Mouse (Mus musculus): ENCODE data around the gene Shb. TPM values are rescaled to one million over a fixed set of nuclear protein-coding genes. Genes with fewer than 3 reads are reported as not detected.
"Not testable (repeated sequence)": the region's sequence is repeated elsewhere in the genome, so short reads cannot be mapped to it uniquely, and the experiment has no call there.

Shb gene
- polyA plus RNA-seq, 1 experiment from 2014 or later = 2.9 TPM

GRCm38 (mm10) chr4:45406397-45406796, 125.9 kb downstream of the Shb start:
- Histone ChIP-seq H3K27me3 (peaks cover 14% of the 10 kb centered on the region), H3K4me3 (replicated peaks) (peak overlapping the region; percentile 99), H3K4me1 (replicated peaks) (peaks cover 71% of the 10 kb centered on the region), H3K9me3 (replicated peaks) (no peaks in the 10 kb centered on the region), H3K27ac (replicated peaks) (peak overlapping the region; percentile 98), H3K9ac (peak overlapping the region; percentile 100), H3K36me3 (replicated peaks) (peaks cover 34% of the 10 kb centered on the region), H3K4me2 (peak overlapping the region; percentile 85)
- WGBS (ENCODE audit: insufficient replicate concordance) = 71% methylated on average over 7 of the region's 7 CpGs
- ATAC-seq (ENCODE audit: insufficient read depth) = no peak

DNA sequence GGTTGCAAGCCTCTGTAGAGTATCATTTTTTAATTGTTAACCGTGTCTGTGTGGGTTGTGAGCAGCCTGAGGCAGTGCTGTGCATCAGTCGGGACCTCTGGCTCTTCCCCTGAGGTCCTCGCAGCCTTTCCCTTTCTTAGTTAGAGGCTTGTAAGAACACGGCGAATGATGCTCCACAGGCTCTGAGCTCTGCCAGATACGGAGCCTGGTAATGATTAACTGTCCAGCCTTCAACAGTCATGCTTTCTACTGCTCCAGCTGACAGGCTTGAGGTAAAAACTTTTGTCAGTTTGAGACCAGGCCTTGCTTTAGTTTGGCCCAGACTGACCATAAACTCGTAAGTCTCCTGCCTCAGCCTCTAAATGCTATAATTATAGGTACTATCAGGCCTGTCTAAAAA, 127.0 kb downstream of the Shb start:
- H3K4me1 ChIP-seq (replicated peaks) = peaks cover 76% of the 10 kb centered on the region
- H3K4me2 ChIP-seq = peak overlapping the region; percentile 29
- no peaks in the 10 kb centered on the region for H3K9me3 ChIP-seq (replicated peaks)
- peak overlapping the region; percentile 13 for H3K4me3 ChIP-seq (replicated peaks)
- H3K27ac ChIP-seq (replicated peaks) = peak overlapping the region; percentile 92
- WGBS (ENCODE audit: insufficient replicate concordance) = 71% methylated on average over 7 of the region's 7 CpGs
- H3K27me3 ChIP-seq = peaks cover 4% of the 10 kb centered on the region
- peaks cover 44% of the 10 kb centered on the region for H3K36me3 ChIP-seq (replicated peaks)
- ATAC-seq (ENCODE audit: insufficient read depth) = no peak
- peak overlapping the region; percentile 30 for H3K9ac ChIP-seq

- no peak for ATAC-seq (ENCODE audit: insufficient read depth)
- Histone ChIP-seq H3K9ac (peak overlapping the region; percentile 40; the same call in 1 of the 2 replicates), H3K4me2 (peak overlapping the region; percentile 54)
Measured at GRCm38 (mm10) chr4:45404086-45404485, 128.2 kb downstream of the Shb start.

DNA sequence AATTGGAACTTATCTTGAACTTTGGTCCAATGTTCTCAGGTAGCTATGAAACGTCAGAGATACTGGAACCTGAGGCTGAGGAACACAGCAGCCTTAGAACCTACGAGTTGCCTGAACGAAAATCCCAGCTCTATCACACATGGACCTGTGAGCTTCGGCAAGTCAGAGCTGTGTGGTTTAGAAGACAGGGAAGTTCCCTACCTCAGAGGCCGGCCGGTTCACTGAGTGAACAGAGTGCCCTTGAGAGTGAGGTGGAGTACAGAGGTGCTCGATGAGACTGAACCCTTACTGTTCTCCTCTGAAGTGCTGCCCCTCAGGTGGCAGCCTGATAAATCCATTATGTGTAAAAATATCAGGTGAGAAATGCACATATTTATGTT, 128.8 kb downstream of the Shb start:
- Histone ChIP-seq H3K27me3 (no peaks in the 10 kb centered on the region), H3K9ac (peak overlapping the region; percentile 40), H3K4me2 (peak overlapping the region; percentile 54), H3K4me3 (replicated peaks) (peak overlapping the region; percentile 33), H3K27ac (replicated peaks) (peak overlapping the region; percentile 92), H3K36me3 (replicated peaks) (peaks cover 62% of the 10 kb centered on the region), H3K9me3 (replicated peaks) (no peaks in the 10 kb centered on the region), H3K4me1 (replicated peaks) (peaks cover 68% of the 10 kb centered on the region)
- WGBS (ENCODE audit: insufficient replicate concordance) = 20% methylated on average over 7 of the region's 7 CpGs
- ATAC-seq (ENCODE audit: insufficient read depth) = no peak

More at GRCm38 (mm10) chr4:45404086-45404485, 128.2 kb downstream of the Shb start:
- no peaks in the 10 kb centered on the region for H3K27me3 ChIP-seq
- H3K36me3 ChIP-seq (replicated peaks) = peaks cover 56% of the 10 kb centered on the region
- H3K27ac ChIP-seq (replicated peaks) = peak overlapping the region; percentile 92
- H3K4me3 ChIP-seq (replicated peaks) = peak overlapping the region; percentile 33
- H3K4me1 ChIP-seq (replicated peaks) = peaks cover 68% of the 10 kb centered on the region
- WGBS (ENCODE audit: insufficient replicate concordance) = 86% methylated on average over 7 of the region's 7 CpGs
- no peaks in the 10 kb centered on the region for H3K9me3 ChIP-seq (replicated peaks)

- Histone ChIP-seq H3K4me3 (replicated peaks) (peak overlapping the region; percentile 33), H3K27ac (replicated peaks) (peak overlapping the region; percentile 92), H3K9me3 (replicated peaks) (no peaks in the 10 kb centered on the region), H3K4me1 (replicated peaks) (peaks cover 70% of the 10 kb centered on the region), H3K9ac (peak overlapping the region; percentile 40), H3K27me3 (no peaks in the 10 kb centered on the region), H3K36me3 (replicated peaks) (peaks cover 67% of the 10 kb centered on the region), H3K4me2 (peak overlapping the region; percentile 54)
- ATAC-seq (ENCODE audit: insufficient read depth) = peak; percentile 89
- 23% methylated on average over 7 of the region's 7 CpGs for WGBS (ENCODE audit: insufficient replicate concordance)
Measured at GRCm38 (mm10) chr4:45402878-45403498, 129.3 kb downstream of the Shb start.

GRCm38 (mm10) chr4:45402281-45402680, 130.0 kb downstream of the Shb start:
- H3K4me3 ChIP-seq (replicated peaks) = peak overlapping the region; percentile 33
- peaks cover 73% of the 10 kb centered on the region for H3K4me1 ChIP-seq (replicated peaks)
- no peaks in the 10 kb centered on the region for H3K27me3 ChIP-seq
- ATAC-seq (ENCODE audit: insufficient read depth) = no peak
- H3K4me2 ChIP-seq = peak overlapping the region; percentile 54
- peak overlapping the region; percentile 19; the same call in 1 of the 2 replicates for H3K9ac ChIP-seq
- H3K9me3 ChIP-seq (replicated peaks) = no peaks in the 10 kb centered on the region
- 64% methylated on average over 4 of the region's 4 CpGs for WGBS (ENCODE audit: insufficient replicate concordance)
- H3K27ac ChIP-seq (replicated peaks) = peak overlapping the region; percentile 92
- peaks cover 74% of the 10 kb centered on the region for H3K36me3 ChIP-seq (replicated peaks)

DNA sequence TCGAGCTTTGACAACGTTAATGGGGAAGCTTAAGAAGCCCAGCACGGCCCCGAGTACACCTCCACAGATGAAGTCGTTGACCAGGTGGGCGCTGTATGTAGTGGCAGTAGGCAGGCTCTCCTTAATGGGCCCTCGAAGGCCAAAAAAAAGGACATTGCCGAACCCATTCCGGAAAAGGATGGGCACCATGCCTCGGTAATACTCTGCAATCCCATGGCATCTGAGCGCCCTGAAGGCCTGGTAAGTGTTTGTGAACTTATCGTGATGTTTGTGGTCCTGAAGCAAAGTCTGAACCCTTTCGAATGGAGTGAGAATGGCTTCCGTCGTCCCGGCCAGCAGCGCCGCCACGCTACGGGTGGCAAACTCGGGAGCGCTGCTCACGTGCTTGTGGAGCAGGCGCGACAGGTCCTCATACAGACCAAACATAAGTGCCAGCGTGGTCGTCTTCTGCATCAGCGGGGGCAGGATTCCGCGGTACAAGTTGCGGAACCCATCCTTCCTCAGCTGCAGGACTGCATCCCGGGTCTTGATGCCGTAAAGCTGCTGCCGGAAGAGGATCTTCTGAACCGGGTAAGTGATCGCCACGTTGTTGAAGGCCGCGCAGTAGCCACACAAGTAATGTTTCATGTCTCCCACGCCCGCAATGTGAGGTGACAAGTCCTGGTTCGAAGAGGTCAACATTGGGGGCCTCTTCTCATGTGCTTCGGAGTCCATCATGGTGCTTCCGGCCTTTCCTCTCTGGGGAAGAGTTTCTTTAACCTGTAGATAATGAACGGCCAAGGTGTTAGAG, 132.7 kb downstream of the Shb start:
- peaks cover 50% of the 10 kb centered on the region for H3K4me1 ChIP-seq (replicated peaks)
- no peak overlapping the region for H3K4me3 ChIP-seq (replicated peaks)
- ATAC-seq (ENCODE audit: insufficient read depth) = no peak
- H3K27me3 ChIP-seq = no peaks in the 10 kb centered on the region
- WGBS (ENCODE audit: insufficient replicate concordance) = 94% methylated on average over 45 of the region's 45 CpGs
- H3K9me3 ChIP-seq (replicated peaks) = no peaks in the 10 kb centered on the region
- no peak overlapping the region for H3K27ac ChIP-seq (replicated peaks)
- peaks cover 93% of the 10 kb centered on the region for H3K36me3 ChIP-seq (replicated peaks)
- no peak overlapping the region for H3K4me2 ChIP-seq
- no peak overlapping the region for H3K9ac ChIP-seq

DNA sequence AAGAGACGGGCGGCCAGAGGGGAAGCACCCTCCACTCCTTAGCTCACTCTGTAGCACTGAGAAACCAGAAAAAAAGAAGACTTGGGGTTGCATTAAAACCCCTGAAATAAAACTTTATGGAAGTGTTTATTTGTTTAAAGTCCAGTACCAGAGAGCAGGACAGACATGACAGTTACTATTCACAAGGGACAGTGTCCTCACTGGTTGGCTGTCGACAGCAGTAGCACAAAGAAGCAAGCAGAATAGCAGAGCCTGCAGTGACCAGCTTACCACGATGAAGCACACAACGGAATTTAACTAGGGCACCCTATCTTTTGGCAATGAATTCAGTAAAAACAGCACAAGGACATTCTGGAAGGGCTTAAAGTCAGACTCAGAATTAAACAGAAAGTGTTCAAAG, 134.0 kb downstream of the Shb start:
- not testable (repeated sequence) for H3K4me2 ChIP-seq; H3K27ac ChIP-seq (replicated peaks); H3K27me3 ChIP-seq; H3K9me3 ChIP-seq (replicated peaks); H3K9ac ChIP-seq; H3K4me3 ChIP-seq (replicated peaks); ATAC-seq (ENCODE audit: insufficient read depth)
- Histone ChIP-seq H3K36me3 (replicated peaks) (peaks cover 87% of the 10 kb centered on the region), H3K4me1 (replicated peaks) (peaks cover 37% of the 10 kb centered on the region)
- WGBS (ENCODE audit: insufficient replicate concordance) = 75% methylated on average over 5 of the region's 5 CpGs

DNA sequence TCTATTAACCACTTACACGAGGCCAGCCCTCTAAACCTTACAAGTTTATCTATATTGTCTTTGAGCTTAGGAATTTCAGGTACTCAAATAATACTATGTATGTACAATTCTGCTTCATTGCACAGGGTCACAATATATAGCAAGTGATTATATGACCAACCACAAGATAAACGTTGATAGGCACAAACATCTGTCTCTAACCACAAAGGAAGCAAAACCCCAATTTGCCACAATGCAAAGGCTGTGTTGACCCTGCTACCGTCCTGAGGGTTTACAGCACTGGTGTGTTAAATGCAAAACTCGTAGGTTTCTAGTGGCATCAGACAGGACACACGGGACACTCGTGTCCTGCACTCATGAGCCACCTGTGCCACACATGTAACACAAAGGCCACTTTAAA, 136.1 kb downstream of the Shb start:
- ATAC-seq (ENCODE audit: insufficient read depth); H3K27me3 ChIP-seq; H3K4me2 ChIP-seq; H3K9ac ChIP-seq; H3K4me3 ChIP-seq (replicated peaks); H3K9me3 ChIP-seq (replicated peaks); H3K27ac ChIP-seq (replicated peaks): not testable (repeated sequence)
- Histone ChIP-seq H3K36me3 (replicated peaks) (peaks cover 71% of the 10 kb centered on the region), H3K4me1 (replicated peaks) (peaks cover 17% of the 10 kb centered on the region)
- WGBS (ENCODE audit: insufficient replicate concordance) = 21% methylated on average over 6 of the region's 6 CpGs

GRCm38 (mm10) chr4:45393658-45394057, 138.6 kb downstream of the Shb start:
- ATAC-seq (ENCODE audit: insufficient read depth) = no peak
- Histone ChIP-seq H3K27ac (replicated peaks) (no peak overlapping the region), H3K9me3 (replicated peaks) (no peaks in the 10 kb centered on the region), H3K4me2 (no peak overlapping the region), H3K9ac (no peak overlapping the region), H3K36me3 (replicated peaks) (peaks cover 46% of the 10 kb centered on the region), H3K27me3 (no peaks in the 10 kb centered on the region), H3K4me1 (replicated peaks) (peaks cover 6% of the 10 kb centered on the region; the same call in 1 of the 2 replicates), H3K4me3 (replicated peaks) (no peak overlapping the region)
- 65% methylated on average over 5 of the region's 5 CpGs for WGBS (ENCODE audit: insufficient replicate concordance)

DNA sequence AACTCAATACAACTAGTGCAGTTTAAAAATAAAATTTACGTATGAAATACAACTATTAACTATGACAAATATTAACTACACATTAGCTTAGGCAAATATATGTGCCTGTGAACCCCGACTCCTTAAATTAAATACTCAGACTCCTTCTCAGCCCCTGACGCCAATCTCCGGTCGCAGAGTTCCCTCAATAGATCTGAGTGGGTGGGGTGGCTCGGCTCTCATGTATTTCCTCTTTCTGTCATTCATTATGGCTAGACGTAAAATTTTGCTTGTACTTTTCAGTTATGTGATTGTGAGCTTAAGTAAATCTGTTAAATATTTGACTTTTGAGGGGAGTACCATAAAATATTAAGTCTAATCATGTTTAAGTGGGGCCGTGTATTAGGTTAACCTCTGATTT, 139.3 kb downstream of the Shb start:
- no peaks in the 10 kb centered on the region for H3K9me3 ChIP-seq (replicated peaks)
- 29% methylated on average over 8 of the region's 8 CpGs for WGBS (ENCODE audit: insufficient replicate concordance)
- H3K4me1 ChIP-seq (replicated peaks) = 0 out of 2 replicates have a peak, but pooled peaks cover 3% of the 10 kb centered on the region
- no peak for ATAC-seq (ENCODE audit: insufficient read depth)
- no peak overlapping the region for H3K9ac ChIP-seq
- no peak overlapping the region for H3K27ac ChIP-seq (replicated peaks)
- peaks cover 40% of the 10 kb centered on the region for H3K36me3 ChIP-seq (replicated peaks)
- H3K4me2 ChIP-seq = no peak overlapping the region
- no peak overlapping the region for H3K4me3 ChIP-seq (replicated peaks)
- H3K27me3 ChIP-seq = no peaks in the 10 kb centered on the region
